Mouse (Mus musculus) thymus, adult 2 months (tissue): Measurements from ENCODE around the gene Fam206a. TPM values are rescaled to one million over a fixed set of nuclear protein-coding genes. Genes with fewer than 3 reads are reported as not detected.

Experiments used
- DNase-seq: peaks from one replicate; pipeline ENCODE4 v3.0.0; 2021
- H3K27ac ChIP-seq: fragments of 200-500 bp; 2 replicates; pipeline ENCODE4 v1.5.1; 2012; ENCODE audit warnings: low read length, control low read depth; ENCODE audit not compliant: control insufficient read depth, insufficient read depth
- H3K27me3 ChIP-seq: fragments of 200-500 bp; 2 replicates; pipeline ENCODE4 v1.6.1; 2012; ENCODE audit warnings: mild to moderate bottlenecking, low read length, moderate library complexity, mixed read lengths; ENCODE audit not compliant: control insufficient read depth, insufficient read depth
- H3K36me3 ChIP-seq: fragments of 200-500 bp; 2 replicates; pipeline ENCODE4 v1.6.1; 2012; ENCODE audit warnings: mild to moderate bottlenecking, low read length, moderate library complexity; ENCODE audit not compliant: control insufficient read depth, insufficient read depth
- H3K4me1 ChIP-seq: fragments of 200-500 bp; replicated peaks from 2 replicates; pipeline ENCODE4 v1.6.1; 2012; ENCODE audit warnings: low read length; ENCODE audit not compliant: control insufficient read depth, insufficient read depth
- H3K4me3 ChIP-seq: fragments of 200-500 bp; 2 replicates; pipeline ENCODE4 v1.5.1; 2012; ENCODE audit warnings: mild to moderate bottlenecking, low read length, control low read depth, moderate library complexity; ENCODE audit not compliant: control insufficient read depth, insufficient read depth
- CTCF ChIP-seq: fragments of 200-500 bp; IDR thresholded peaks from 2 replicates; pipeline ENCODE4 v1.5.1; 2012; ENCODE audit warnings: mild to moderate bottlenecking, control low read depth, low read length, moderate library complexity, borderline replicate concordance; ENCODE audit not compliant: control insufficient read depth, poor library complexity, insufficient read depth; ENCODE audit errors: extremely low read depth
- POLR2A ChIP-seq: fragments of 200-500 bp; IDR thresholded peaks from 2 replicates; pipeline ENCODE4 v1.6.1; 2012; ENCODE audit warnings: mild to moderate bottlenecking, low read length, control low read depth, moderate library complexity; ENCODE audit not compliant: control insufficient read depth, poor library complexity, insufficient read depth; ENCODE audit errors: extremely low read depth
- WGBS: fragments of 180-500 bp; shearing (Covaris S2); methylation state at CpG from one replicate; pipeline ENCODE4 v1.1.7; 2018; 5-methylcytosine and 5-hydroxymethylcytosine counted together
- polyA plus RNA-seq: library from polyadenylated mRNA; depleted of rRNA; stranded (reverse); fragments of >200 nt; gene quantifications from 2 replicates; pipeline ENCODE4 v1.2.3, GENCODE M21; 2012

Fam206a gene
- polyA plus RNA-seq, 1 experiment, result 6.6 TPM

- Histone ChIP-seq H3K27ac (no peak overlapping the region), H3K4me1 (no peaks in the 10 kb centered on the region), H3K36me3 (no peaks in the 10 kb centered on the region), H3K27me3 (no peaks in the 10 kb centered on the region), H3K4me3 (no peak overlapping the region)
- WGBS, result 88% methylated on average over 7 of the region's 7 CpGs
- TF ChIP-seq CTCF, result no peak
- TF ChIP-seq POLR2A, result no peak
- DNase-seq, result no peak
Measured at GRCm38 (mm10) chr4:56842501-56842900, 40.4 kb downstream of the Fam206a start.

- Histone ChIP-seq H3K27me3 (no peaks in the 10 kb centered on the region), H3K4me1 (no peaks in the 10 kb centered on the region), H3K4me3 (no peak overlapping the region), H3K36me3 (no peaks in the 10 kb centered on the region), H3K27ac (no peak overlapping the region)
- no peak for DNase-seq
- TF ChIP-seq POLR2A (no peak), CTCF (no peak)
- 98% methylated on average over 2 of the region's 2 CpGs for whole genome bisulfite sequencing
Measured at GRCm38 (mm10) chr4:56843963-56844362, 41.8 kb downstream of the Fam206a start.

- 93% methylated on average over 4 of the region's 4 CpGs for WGBS
- no peaks in the 10 kb centered on the region for H3K36me3 ChIP-seq
- no peak overlapping the region for H3K4me3 ChIP-seq
- no peak overlapping the region for H3K27ac ChIP-seq
- H3K4me1 ChIP-seq, result no peaks in the 10 kb centered on the region
- H3K27me3 ChIP-seq, result no peaks in the 10 kb centered on the region
- no peak for DNase-seq
- TF ChIP-seq CTCF, result no peak
- no peak for TF ChIP-seq POLR2A
Measured at GRCm38 (mm10) chr4:56844911-56845310, 42.8 kb downstream of the Fam206a start.

GRCm38 (mm10) chr4:56845896-56846533, 43.9 kb downstream of the Fam206a start:
- no peaks in the 10 kb centered on the region for H3K27me3 ChIP-seq
- H3K4me3 ChIP-seq, result no peak overlapping the region
- TF ChIP-seq POLR2A, result no peak
- no peak for TF ChIP-seq CTCF
- H3K36me3 ChIP-seq, result no peaks in the 10 kb centered on the region
- H3K4me1 ChIP-seq, result no peaks in the 10 kb centered on the region
- H3K27ac ChIP-seq, result no peak overlapping the region
- 96% methylated on average over 12 of the region's 12 CpGs for WGBS
- no peak for DNase-seq

- Histone ChIP-seq H3K36me3 (no peaks in the 10 kb centered on the region), H3K27ac (no peak overlapping the region), H3K4me3 (no peak overlapping the region), H3K4me1 (no peaks in the 10 kb centered on the region), H3K27me3 (no peaks in the 10 kb centered on the region)
- DNase-seq, result no peak
- 97% methylated on average over 3 of the region's 3 CpGs for WGBS
- no peak for TF ChIP-seq POLR2A
- no peak for TF ChIP-seq CTCF
Measured at GRCm38 (mm10) chr4:56847400-56847799, 45.3 kb downstream of the Fam206a start.

- Histone ChIP-seq H3K36me3 (no peaks in the 10 kb centered on the region), H3K4me3 (no peak overlapping the region), H3K4me1 (no peaks in the 10 kb centered on the region), H3K27ac (no peak overlapping the region), H3K27me3 (no peaks in the 10 kb centered on the region)
- TF ChIP-seq POLR2A (no peak), CTCF (no peak)
- no peak for DNase-seq
- WGBS, result 96% methylated on average over 6 of the region's 6 CpGs
Measured at GRCm38 (mm10) chr4:56848044-56848443, 45.9 kb downstream of the Fam206a start.

GRCm38 (mm10) chr4:56850724-56851123, 48.6 kb downstream of the Fam206a start:
- Histone ChIP-seq H3K4me3 (no peak overlapping the region), H3K27ac (no peak overlapping the region), H3K27me3 (no peaks in the 10 kb centered on the region), H3K4me1 (no peaks in the 10 kb centered on the region), H3K36me3 (no peaks in the 10 kb centered on the region)
- TF ChIP-seq CTCF, result no peak
- TF ChIP-seq POLR2A, result no peak
- WGBS, result 91% methylated on average over 6 of the region's 6 CpGs
- DNase-seq, result no peak
